Mouse (Mus musculus) MEL (cell line): ENCODE data around the gene Hvcn1. TPM values are rescaled to one million over a fixed set of nuclear protein-coding genes. Genes with fewer than 3 reads are reported as not detected.

Source experiments
- DNase-seq: peaks from one replicate; pipeline ENCODE4 v3.0.0; 2011; ENCODE audit warnings: low read depth, low spot score
- H3K27ac ChIP-seq: 2 replicates; pipeline ENCODE4 v1.5.1; 2012; ENCODE audit warnings: low read depth, mild to moderate bottlenecking, control low read depth, low read length, moderate library complexity; ENCODE audit not compliant: control insufficient read depth
- H3K27me3 ChIP-seq, 2 experiments: fragments of 150-350 bp in 1 of 2; sonication (generic) in 1 of 2; 2 replicates each; pipeline ENCODE4 v1.6.1; 2012; ENCODE audit warnings: low read length in 2 of 2, mild to moderate bottlenecking in 2 of 2, improper control_type of control experiment in 1 of 2, moderate library complexity in 1 of 2; ENCODE audit not compliant: insufficient read depth in 2 of 2, control insufficient read depth in 1 of 2
- H3K36me3 ChIP-seq, 2 experiments: 2 replicates each; pipeline ENCODE4 v1.6.1; 2012 to 2014; ENCODE audit warnings: low read length in 2 of 2, improper control_type of control experiment in 1 of 2, inconsistent platforms in 1 of 2, mild to moderate bottlenecking in 1 of 2; ENCODE audit not compliant: insufficient read depth in 2 of 2, control insufficient read depth in 1 of 2
- H3K4me1 ChIP-seq, 2 experiments: fragments of 150-350 bp in 1 of 2; sonication (generic) in 1 of 2; 2 replicates each; pipeline ENCODE4 v1.6.1; 2012; ENCODE audit warnings: low read length in 2 of 2, improper control_type of control experiment in 1 of 2, mild to moderate bottlenecking in 1 of 2; ENCODE audit not compliant: insufficient read depth in 2 of 2, control insufficient read depth in 1 of 2
- H3K4me3 ChIP-seq, 2 experiments: fragments of 150-350 bp in 1 of 2; sonication (generic) in 1 of 2; 2 replicates each; pipeline ENCODE4 v1.5.1; 2012; ENCODE audit warnings: low read depth in 2 of 2, low read length in 2 of 2, mild to moderate bottlenecking in 2 of 2, moderate library complexity in 2 of 2, control low read depth in 1 of 2, improper control_type of control experiment in 1 of 2; ENCODE audit not compliant: control insufficient read depth in 1 of 2, insufficient read depth in 1 of 2
- H3K79me2 ChIP-seq: 2 replicates; pipeline ENCODE4 v1.6.1; 2012; ENCODE audit warnings: mild to moderate bottlenecking, low read length, moderate library complexity; ENCODE audit not compliant: control insufficient read depth, poor library complexity, insufficient read depth
- H3K9ac ChIP-seq: 2 replicates; pipeline ENCODE4 v1.6.1; 2012; ENCODE audit warnings: low read depth, mild to moderate bottlenecking, control low read depth, low read length, moderate library complexity; ENCODE audit not compliant: control insufficient read depth, poor library complexity, severe bottlenecking
- H3K9me3 ChIP-seq: fragments of 150-350 bp; sonication (generic); replicated peaks from 2 replicates; pipeline ENCODE4 v1.6.1; 2012; ENCODE audit warnings: mild to moderate bottlenecking, low read length, improper control_type of control experiment, moderate library complexity; ENCODE audit not compliant: insufficient read depth
- CHD1 ChIP-seq: IDR thresholded peaks from 2 replicates; pipeline ENCODE4 v1.6.1; 2012; ENCODE audit warnings: low read depth, mild to moderate bottlenecking, inconsistent platforms, low read length, improper control_type of control experiment
- CHD2 ChIP-seq: IDR thresholded peaks from 2 replicates; pipeline ENCODE4 v1.6.1; 2011; ENCODE audit warnings: low read length, improper control_type of control experiment
- CTCF ChIP-seq, 3 experiments: IDR thresholded peaks in 2 of 3; conservative IDR thresholded peaks in 1 of 3; 2 replicates each; pipeline ENCODE4 v1.5.1; 2011 to 2012; ENCODE audit warnings: low read length in 3 of 3, low read depth in 2 of 3, mild to moderate bottlenecking in 2 of 3, improper control_type of control experiment in 1 of 3, inconsistent platforms in 1 of 3, mixed read lengths in 1 of 3, moderate library complexity in 1 of 3; ENCODE audit not compliant: control insufficient read depth in 1 of 3, insufficient read depth in 1 of 3, poor library complexity in 1 of 3, severe bottlenecking in 1 of 3
- ELF1 ChIP-seq: IDR thresholded peaks from 2 replicates; pipeline ENCODE4 v1.6.1; 2014; ENCODE audit warnings: low read depth, mild to moderate bottlenecking, inconsistent platforms, low read length, improper control_type of control experiment, moderate library complexity
- EP300 ChIP-seq, 2 experiments: IDR thresholded peaks; 2 replicates each; pipeline ENCODE4 v1.6.1; 2011; ENCODE audit warnings: improper control_type of control experiment in 2 of 2, low read length in 2 of 2, low read depth in 1 of 2, mild to moderate bottlenecking in 1 of 2
- ETS1 ChIP-seq: IDR thresholded peaks from 2 replicates; pipeline ENCODE4 v1.6.1; 2012; ENCODE audit warnings: low read depth, mild to moderate bottlenecking, inconsistent platforms, low read length, improper control_type of control experiment, moderate library complexity
- GABPA ChIP-seq: IDR thresholded peaks from 2 replicates; pipeline ENCODE4 v1.6.1; 2012; ENCODE audit warnings: low read depth, mild to moderate bottlenecking, inconsistent platforms, low read length, improper control_type of control experiment, moderate library complexity
- GATA1 ChIP-seq: IDR thresholded peaks from 2 replicates; pipeline ENCODE4 v1.6.1; 2011; ENCODE audit warnings: low read depth, low read length, improper control_type of control experiment
- MAX ChIP-seq: IDR thresholded peaks from 2 replicates; pipeline ENCODE4 v1.6.1; 2011; ENCODE audit warnings: low read length, improper control_type of control experiment
- MAZ ChIP-seq: IDR thresholded peaks from 2 replicates; pipeline ENCODE4 v1.6.1; 2012; ENCODE audit warnings: low read depth, mild to moderate bottlenecking, inconsistent platforms, low read length, improper control_type of control experiment
- MXI1 ChIP-seq: IDR thresholded peaks from 2 replicates; pipeline ENCODE4 v1.6.1; 2011; ENCODE audit warnings: mild to moderate bottlenecking, low read depth, low read length, improper control_type of control experiment
- POLR2A ChIP-seq, 2 experiments: IDR thresholded peaks; 2 replicates each; pipeline ENCODE4 v1.6.1; 2011 to 2012; ENCODE audit warnings: low read length in 2 of 2, mild to moderate bottlenecking in 2 of 2, control low read depth in 1 of 2, improper control_type of control experiment in 1 of 2, low read depth in 1 of 2, moderate library complexity in 1 of 2; ENCODE audit not compliant: control insufficient read depth in 1 of 2, insufficient read depth in 1 of 2, poor library complexity in 1 of 2
- POLR2AphosphoS2 ChIP-seq: IDR thresholded peaks from 2 replicates; pipeline ENCODE4 v1.6.1; 2011; ENCODE audit warnings: low read length, improper control_type of control experiment
- POLR2AphosphoS5 ChIP-seq: IDR thresholded peaks from 2 replicates; pipeline ENCODE4 v1.6.1; 2012; ENCODE audit warnings: low read depth, borderline replicate concordance, mild to moderate bottlenecking, inconsistent platforms, low read length, moderate library complexity, mixed read lengths
- RAD21 ChIP-seq: IDR thresholded peaks from 2 replicates; pipeline ENCODE4 v1.6.1; 2011; ENCODE audit warnings: mild to moderate bottlenecking, low read depth, low read length, improper control_type of control experiment
- RCOR1 ChIP-seq: IDR thresholded peaks from 2 replicates; pipeline ENCODE4 v1.6.1; 2012; ENCODE audit warnings: low read depth, mild to moderate bottlenecking, inconsistent platforms, low read length, improper control_type of control experiment
- SIN3A ChIP-seq: IDR thresholded peaks from 2 replicates; pipeline ENCODE4 v1.6.1; 2012; ENCODE audit warnings: low read length, improper control_type of control experiment, inconsistent platforms
- SMC3 ChIP-seq: IDR thresholded peaks from 2 replicates; pipeline ENCODE4 v1.6.1; 2011; ENCODE audit warnings: low read depth, low read length, improper control_type of control experiment
- TBP ChIP-seq: IDR thresholded peaks from 2 replicates; pipeline ENCODE4 v1.8.0; 2011; ENCODE audit warnings: low read depth, low read length, improper control_type of control experiment
- TCF12 ChIP-seq: IDR thresholded peaks from 2 replicates; pipeline ENCODE4 v1.6.1; 2014; ENCODE audit warnings: low read depth, mild to moderate bottlenecking, inconsistent platforms, low read length, improper control_type of control experiment, moderate library complexity
- UBTF ChIP-seq: IDR thresholded peaks from 2 replicates; pipeline ENCODE4 v1.6.1; 2012; ENCODE audit warnings: low read depth, mild to moderate bottlenecking, inconsistent platforms, low read length, improper control_type of control experiment, moderate library complexity, borderline replicate concordance; ENCODE audit not compliant: insufficient read depth
- USF1 ChIP-seq: IDR thresholded peaks from 2 replicates; pipeline ENCODE4 v1.6.1; 2014; ENCODE audit warnings: low read depth, mild to moderate bottlenecking, inconsistent platforms, low read length, improper control_type of control experiment, moderate library complexity
- USF2 ChIP-seq, 2 experiments: IDR thresholded peaks; 2 replicates each; pipeline ENCODE4 v1.6.1; 2011 to 2012; ENCODE audit warnings: improper control_type of control experiment in 2 of 2, low read length in 2 of 2, borderline replicate concordance in 1 of 2, inconsistent platforms in 1 of 2, low read depth in 1 of 2, mild to moderate bottlenecking in 1 of 2; ENCODE audit not compliant: insufficient read depth in 1 of 2
- ZC3H11A ChIP-seq: IDR thresholded peaks from 2 replicates; pipeline ENCODE4 v1.6.1; 2012; ENCODE audit warnings: low read depth, mild to moderate bottlenecking, inconsistent platforms, low read length, improper control_type of control experiment
- ZMIZ1 ChIP-seq: IDR thresholded peaks from 2 replicates; pipeline ENCODE4 v1.6.1; 2012; ENCODE audit warnings: low read depth, mild to moderate bottlenecking, inconsistent platforms, low read length, improper control_type of control experiment, moderate library complexity
- polyA plus RNA-seq, 2 experiments: library from polyadenylated mRNA; stranded (reverse) in 1 of 2; unstranded in 1 of 2; fragments of >175 nt in 1 of 2; fragments of >200 nt in 1 of 2; gene quantifications; 2 replicates each; pipeline versions ENCODE4 v1.2.1 to v1.2.4; 2012; ENCODE audit warnings: low replicate concordance in 2 of 2, low read depth in 1 of 2; ENCODE audit not compliant: insufficient read length in 2 of 2, insufficient read depth in 1 of 2, missing spikeins in 1 of 2
- total RNA-seq: library from RNA; depleted of rRNA; stranded (reverse); fragments of 300-350 nt; gene quantifications from 2 replicates; pipeline ENCODE4 v1.2.3, GENCODE M21; 2012

The Hvcn1 gene
- total and polyA plus RNA-seq, 3 experiments, result 8.4 to 13.5 TPM; not detected in 1

GRCm38 (mm10) chr5:122201904-122202303 is 4.7 kb upstream of the Hvcn1 start:
- H3K9ac ChIP-seq, result no peak overlapping the region
- no peak overlapping the region for H3K4me3 ChIP-seq
- TF ChIP-seq RAD21 (no peak), CHD1 (no peak), UBTF (no peak), MAX (no peak), USF1 (no peak), TCF12 (no peak), ZMIZ1 (no peak), EP300 (IDR thresholded peaks at IDR 0.05; ENCODE audit: low read depth in 1 of 2, low read length in 2 of 2) (no peak), ZC3H11A (no peak), ETS1 (no peak), POLR2A (IDR thresholded peaks at IDR 0.05; ENCODE audit: control insufficient read depth in 1 of 2, insufficient read depth in 1 of 2, low read depth in 1 of 2, low read length in 2 of 2, poor library complexity in 1 of 2) (no peak), USF2 (IDR thresholded peaks at IDR 0.05; ENCODE audit: borderline replicate concordance in 1 of 2, insufficient read depth in 1 of 2, low read depth in 1 of 2, low read length in 2 of 2) (no peak), CTCF (IDR thresholded peaks at IDR 0.05 in 2 of 3, conservative IDR thresholded peaks at IDR 0.05 in 1 of 3; ENCODE audit: control insufficient read depth in 1 of 3, insufficient read depth in 1 of 3, low read depth in 2 of 3, low read length in 3 of 3, poor library complexity in 1 of 3, severe bottlenecking in 1 of 3) (no peak), CHD2 (no peak), GATA1 (no peak), SIN3A (no peak), TBP (no peak)
- TF ChIP-seq, all 39 proteins: peak for 0
- Histone ChIP-seq H3K4me1 (peaks cover 0 to 8% of the 10 kb centered on the region in 2 experiments; a peak in 3 of 4 replicates), H3K27me3 (no peaks in the 10 kb centered on the region), H3K9me3 (no peaks in the 10 kb centered on the region), H3K79me2 (no peaks in the 10 kb centered on the region), H3K36me3 (no peaks in the 10 kb centered on the region; a peak in 1 of 4 replicates), H3K27ac (no peak overlapping the region)
- no peak for DNase-seq

GRCm38 (mm10) chr5:122204180-122204579 is 2.4 kb upstream of the Hvcn1 start:
- Histone ChIP-seq H3K4me1 (peaks cover 0 to 11% of the 10 kb centered on the region in 2 experiments; a peak in 3 of 4 replicates), H3K27ac (no peak overlapping the region), H3K27me3 (no peaks in the 10 kb centered on the region), H3K36me3 (no peaks in the 10 kb centered on the region; a peak in 1 of 4 replicates), H3K9ac (no peak overlapping the region), H3K9me3 (no peaks in the 10 kb centered on the region), H3K4me3 (no peak overlapping the region), H3K79me2 (no peaks in the 10 kb centered on the region)
- DNase-seq, result no peak
- TF ChIP-seq POLR2AphosphoS2 (no peak), CTCF (IDR thresholded peaks at IDR 0.05 in 2 of 3, conservative IDR thresholded peaks at IDR 0.05 in 1 of 3; ENCODE audit: control insufficient read depth in 1 of 3, insufficient read depth in 1 of 3, low read depth in 2 of 3, low read length in 3 of 3, poor library complexity in 1 of 3, severe bottlenecking in 1 of 3) (no peak), SMC3 (no peak), ETS1 (no peak), SIN3A (no peak), MAZ (no peak), ELF1 (no peak), MXI1 (no peak), POLR2AphosphoS5 (no peak), POLR2A (IDR thresholded peaks at IDR 0.05; ENCODE audit: control insufficient read depth in 1 of 2, insufficient read depth in 1 of 2, low read depth in 1 of 2, low read length in 2 of 2, poor library complexity in 1 of 2) (no peak), RCOR1 (no peak), GABPA (no peak), TCF12 (no peak)
